Mouse (Mus musculus) heart, postnatal 36 days (tissue): ENCODE results near the gene Camkv. TPM values are rescaled to one million over a fixed set of nuclear protein-coding genes. Genes with fewer than 3 reads are reported as not detected.
A peak's percentile ranks its signal among the peaks of the same experiment; 100 is the strongest.

ENCODE experiments used
- DNase-seq, 2 experiments: peaks; one replicate each; pipeline ENCODE4 v3.0.0; 2021 to 2022
- intact Hi-C: fragments of 180-260 bp; cut with DNase I; formaldehyde crosslinking; loops from one replicate; pipeline ENCODE4 v1.15.1; 2025
- total RNA-seq, 2 experiments: library from RNA; stranded (reverse); gene quantifications; 2 replicates each; pipeline ENCODE4 v1.2.3; 2021

The Camkv gene
- total RNA-seq = not detected

DNA sequence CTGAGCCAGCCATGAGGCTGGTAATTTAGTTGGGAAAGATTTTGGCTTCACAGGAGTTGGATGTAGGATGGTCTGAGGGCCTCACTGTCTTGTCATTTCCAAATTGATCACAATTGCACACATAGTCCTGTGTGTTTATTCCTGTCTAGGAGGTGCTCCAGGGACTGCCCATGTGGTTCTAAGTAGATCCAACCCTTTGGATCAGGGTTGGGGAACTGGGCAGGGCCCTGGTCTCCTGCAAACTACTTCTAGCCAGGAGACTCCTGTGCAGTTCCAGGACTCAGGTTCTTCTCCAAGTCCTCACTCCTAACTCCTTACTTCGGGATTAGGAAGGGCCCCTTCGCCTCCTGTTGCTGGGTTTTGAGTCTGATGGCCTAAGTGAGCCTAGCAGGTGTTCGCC is at the start of gene Camkv:
Gene Camkv (plus strand): TSS at position 301 of the 400 bp plus-strand sequence.
- intact Hi-C loops = no loop called here
- DNase-seq = no peak

DNA sequence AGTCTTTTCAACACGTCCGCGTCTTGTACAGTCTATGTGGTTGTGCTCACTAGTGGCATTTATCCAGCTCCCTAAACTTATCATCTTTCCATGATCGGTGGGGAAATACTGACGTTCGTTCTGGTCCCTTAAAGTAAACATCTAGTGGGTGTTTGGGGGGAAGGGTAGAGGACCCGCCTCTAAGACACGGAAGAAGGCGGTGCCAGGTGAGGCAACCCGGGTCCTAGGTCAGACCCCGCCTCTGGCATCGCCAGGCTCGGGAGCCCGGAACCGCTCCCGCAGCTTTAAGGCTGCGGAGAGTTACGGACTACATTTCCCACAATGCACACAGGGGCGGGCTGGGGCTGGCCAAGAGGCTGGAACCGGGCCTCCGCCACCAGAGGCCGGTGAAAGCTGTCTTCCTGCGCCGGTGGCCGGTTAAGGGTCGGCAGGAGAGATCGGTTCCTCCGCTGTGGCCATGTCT is 47.6 kb upstream of the Camkv start, which contains the start of gene Mon1a:
Gene Mon1a (plus strand): TSS at position 348 of the 463 bp plus-strand sequence.
- peak; percentile 84 to 87 for DNase-seq
- intact Hi-C loops = loop anchor here (2.0 kb wide), 1 partner anchor 15 kb away; the partner anchor contains the start of gene Rbm6

- intact Hi-C loops = loop anchor here (2.0 kb wide), 1 partner anchor 16 kb away; the partner anchor contains the start of gene Rbm6
- peak in 1 of 2 experiments; percentile 24 for DNase-seq
These were observed 47.1 kb upstream of the Camkv start for GRCm38 (mm10) chr9:107888267-107888850.

GRCm38 (mm10) chr9:107890260-107890659 is 45.2 kb upstream of the Camkv start:
- DNase-seq = no peak
- intact Hi-C loops = no loop called here

DNA sequence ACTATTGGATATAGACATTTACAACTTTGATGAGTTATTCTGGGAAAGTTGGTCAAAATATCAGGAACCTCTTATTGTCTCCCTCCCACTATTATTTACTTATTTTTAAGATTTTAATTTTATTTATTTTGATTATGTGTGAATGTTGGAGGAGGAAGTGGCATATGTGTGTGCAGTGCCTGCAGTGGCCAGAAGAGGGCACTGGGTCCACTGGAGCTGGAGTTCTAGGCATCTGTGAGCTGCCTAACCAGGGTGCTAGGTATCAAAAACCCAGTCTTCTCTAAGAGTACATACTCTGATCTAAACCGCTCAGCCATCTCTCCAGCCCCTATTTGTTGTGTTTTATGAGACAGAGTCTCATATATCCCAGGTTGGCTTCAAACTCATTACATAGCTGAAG is 44.5 kb upstream of the Camkv start:
- intact Hi-C loops = no loop called here

DNA sequence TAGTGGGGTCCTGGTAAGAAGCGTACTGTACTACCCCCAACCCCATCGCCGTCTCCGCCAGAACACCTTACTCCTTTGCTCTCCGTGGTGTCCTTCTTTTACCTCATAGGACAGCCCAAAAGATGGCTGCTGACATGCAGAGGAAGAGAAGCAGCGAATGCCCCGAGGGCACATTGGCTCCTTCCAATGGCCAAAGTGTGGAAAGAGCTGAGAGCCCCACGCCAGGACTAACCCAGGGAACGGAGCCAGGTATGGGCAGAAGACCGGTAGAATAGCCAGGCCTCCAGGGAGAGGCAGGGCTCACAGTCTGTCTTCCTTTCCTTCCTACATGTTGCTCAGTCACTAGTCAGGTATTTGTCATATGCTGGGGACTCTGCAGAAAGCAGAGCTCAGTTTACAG is 36.9 kb upstream of the Camkv start:
- no peak for DNase-seq
- intact Hi-C loops = no loop called here

More for the DNA sequence above, 44.5 kb upstream of the Camkv start:
- no peak for DNase-seq

DNA sequence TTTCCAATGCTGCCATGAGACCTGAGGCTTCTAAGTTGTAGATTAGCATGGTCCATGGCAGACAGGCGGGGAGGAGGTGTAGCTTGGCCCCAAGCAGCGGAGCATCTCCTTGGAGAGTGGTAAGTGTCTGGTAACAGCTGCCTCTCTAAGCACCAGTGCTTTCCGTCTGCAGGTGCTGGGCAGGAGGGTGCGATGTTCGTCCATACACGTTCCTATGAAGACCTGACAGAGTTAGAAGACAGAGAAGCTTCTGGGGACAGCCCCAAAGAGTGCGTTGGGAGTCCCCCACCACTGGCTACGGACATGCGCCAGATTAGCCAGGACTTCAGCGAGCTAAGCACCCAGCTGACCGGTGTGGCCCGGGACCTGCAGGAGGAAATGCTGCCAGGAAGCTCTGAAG is 35.6 kb upstream of the Camkv start:
- intact Hi-C loops = no loop called here
- DNase-seq = no peak

DNA sequence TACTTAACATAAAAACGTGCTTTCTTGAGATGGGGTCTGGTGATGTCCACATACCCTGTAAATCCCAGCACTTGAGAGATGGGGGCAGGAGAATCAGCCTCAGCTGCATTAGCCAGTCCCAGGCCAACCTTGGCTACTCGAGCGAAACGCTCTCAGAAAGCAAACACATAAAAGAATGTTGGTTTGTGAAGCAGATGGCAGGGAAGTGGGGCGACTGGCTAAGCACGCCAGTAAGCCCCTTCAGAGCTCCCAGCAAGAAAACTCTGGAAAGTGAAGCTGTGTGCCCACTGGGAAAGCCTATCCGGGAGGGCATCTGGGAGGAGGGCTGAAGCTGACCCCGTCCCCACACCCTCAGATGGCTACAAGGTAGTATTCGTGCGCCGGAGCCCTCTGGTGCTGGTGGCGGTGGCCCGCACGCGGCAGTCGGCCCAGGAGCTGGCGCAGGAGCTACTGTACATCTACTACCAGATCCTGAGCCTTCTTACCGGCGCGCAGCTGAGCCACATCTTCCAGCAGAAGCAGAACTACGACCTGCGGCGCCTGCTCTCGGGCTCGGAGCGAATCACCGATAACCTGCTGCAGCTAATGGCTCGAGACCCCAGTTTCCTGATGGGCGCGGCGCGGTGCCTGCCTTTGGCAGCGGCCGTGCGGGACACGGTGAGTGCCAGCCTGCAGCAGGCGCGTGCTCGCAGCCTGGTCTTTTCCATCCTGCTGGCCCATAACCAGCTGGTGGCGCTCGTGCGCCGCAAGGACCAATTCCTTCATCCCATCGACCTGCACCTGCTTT is 34.4 kb upstream of the Camkv start:
- DNase-seq = peak in 1 of 2 experiments; percentile 28
- intact Hi-C loops = no loop called here

DNA sequence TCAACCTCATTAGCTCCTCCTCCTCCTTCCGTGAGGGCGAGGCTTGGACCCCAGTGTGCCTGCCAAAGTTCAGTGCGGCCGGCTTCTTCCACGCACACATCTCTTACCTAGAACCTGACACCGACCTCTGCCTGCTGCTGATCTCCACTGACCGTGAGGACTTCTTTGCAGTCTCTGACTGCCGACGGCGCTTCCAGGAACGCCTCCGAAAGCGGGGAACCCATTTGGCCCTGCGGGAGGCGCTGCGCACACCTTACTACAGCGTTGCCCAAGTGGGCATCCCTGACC is 33.9 kb upstream of the Camkv start:
- no peak for DNase-seq
- intact Hi-C loops = no loop called here

GRCm38 (mm10) chr9:107904726-107905125 is 30.7 kb upstream of the Camkv start:
- intact Hi-C loops = loop anchor here (1.0 kb wide), 3 partner anchors 59 to 163 kb away; partner anchors contain the start of gene Amigo3
- peak; percentile 88 to 94 for DNase-seq

- DNase-seq = peak; percentile 80 to 81
- intact Hi-C loops = no loop called here
These were observed 29.1 kb upstream of the Camkv start, which contains the start of gene Mst1r for GRCm38 (mm10) chr9:107906252-107906966. Gene Mst1r, plus strand, starts transcription at chr9:107906873.

- intact Hi-C loops = no loop called here
- DNase-seq = peak in 1 of 2 experiments; percentile 43
These were observed 28.3 kb upstream of the Camkv start for GRCm38 (mm10) chr9:107906967-107907800.

GRCm38 (mm10) chr9:107907801-107908120 is 27.7 kb upstream of the Camkv start:
- peak in 1 of 2 experiments; percentile 20 for DNase-seq
- intact Hi-C loops = no loop called here

DNA sequence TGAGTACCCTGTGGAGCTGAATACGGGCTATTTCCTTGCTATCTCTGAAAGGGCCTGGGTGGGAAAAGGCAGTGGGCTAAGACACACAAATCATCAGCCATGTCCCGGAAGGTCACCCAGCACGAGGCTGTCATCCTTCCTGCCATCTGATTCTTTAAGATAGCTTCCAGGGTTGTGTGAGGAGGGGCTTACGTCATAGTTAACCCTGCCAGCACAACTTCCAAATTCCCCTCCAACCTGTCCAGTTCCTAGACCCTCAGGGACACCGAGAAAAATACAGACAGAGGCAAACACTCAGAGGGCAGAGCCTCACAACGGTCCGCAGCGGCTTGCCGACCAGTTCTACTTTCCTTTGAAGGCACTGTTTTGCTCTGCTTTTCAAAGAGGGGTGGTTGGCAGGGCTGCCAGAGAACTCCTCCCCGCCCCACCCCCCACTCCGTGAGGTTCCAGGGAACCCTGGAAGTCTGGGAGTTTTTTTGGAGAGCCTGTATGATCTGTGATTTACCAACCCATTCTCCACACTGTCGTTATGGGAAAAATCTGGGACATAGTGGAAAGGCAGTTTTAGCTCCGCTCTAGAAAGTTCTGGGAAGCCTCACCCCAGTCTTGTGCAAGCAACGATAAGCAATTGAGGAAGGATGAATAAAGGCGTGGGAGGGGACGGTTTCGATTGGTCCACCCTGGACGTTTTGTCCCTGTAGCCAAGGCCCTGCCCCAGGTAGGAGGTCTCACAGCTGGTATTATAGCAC is 26.9 kb upstream of the Camkv start:
- intact Hi-C loops = no loop called here
- peak; percentile 41 to 51 for DNase-seq

- no peak for DNase-seq
- intact Hi-C loops = no loop called here
These were observed 25.3 kb upstream of the Camkv start for GRCm38 (mm10) chr9:107910025-107910769.

DNA sequence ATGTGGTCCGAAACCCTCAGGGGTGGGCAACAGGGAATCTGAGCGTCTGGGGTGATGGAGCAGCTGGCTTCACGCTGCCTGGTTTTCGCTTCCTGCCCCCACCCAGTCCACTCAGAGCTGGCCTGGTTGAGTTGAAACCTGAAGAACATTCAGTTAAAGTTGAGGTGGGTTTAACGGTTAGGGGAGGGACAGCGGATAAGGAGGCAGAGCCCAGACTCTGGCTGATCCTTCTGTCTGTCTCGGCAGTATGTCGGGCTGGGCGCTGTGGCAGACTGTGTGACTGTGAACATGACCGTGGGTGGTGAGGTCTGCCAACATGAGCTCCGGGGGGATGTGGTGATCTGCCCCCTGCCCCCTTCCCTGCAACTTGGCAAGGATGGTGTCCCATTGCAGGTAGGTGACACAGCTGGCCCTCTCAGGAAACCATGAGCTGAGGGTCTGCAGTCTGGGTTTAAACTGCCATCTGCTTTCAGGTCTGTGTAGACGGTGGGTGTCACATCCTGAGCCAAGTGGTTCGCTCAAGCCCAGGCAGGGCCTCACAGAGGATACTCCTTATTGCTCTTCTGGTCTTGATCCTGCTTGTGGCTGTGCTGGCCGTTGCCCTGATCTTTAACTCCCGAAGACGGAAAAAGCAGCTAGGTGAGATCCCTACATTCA is 20.6 kb upstream of the Camkv start:
- no peak for DNase-seq
- intact Hi-C loops = no loop called here

GRCm38 (mm10) chr9:107917895-107918608 is 17.4 kb upstream of the Camkv start:
- intact Hi-C loops = no loop called here
- DNase-seq = no peak

DNA sequence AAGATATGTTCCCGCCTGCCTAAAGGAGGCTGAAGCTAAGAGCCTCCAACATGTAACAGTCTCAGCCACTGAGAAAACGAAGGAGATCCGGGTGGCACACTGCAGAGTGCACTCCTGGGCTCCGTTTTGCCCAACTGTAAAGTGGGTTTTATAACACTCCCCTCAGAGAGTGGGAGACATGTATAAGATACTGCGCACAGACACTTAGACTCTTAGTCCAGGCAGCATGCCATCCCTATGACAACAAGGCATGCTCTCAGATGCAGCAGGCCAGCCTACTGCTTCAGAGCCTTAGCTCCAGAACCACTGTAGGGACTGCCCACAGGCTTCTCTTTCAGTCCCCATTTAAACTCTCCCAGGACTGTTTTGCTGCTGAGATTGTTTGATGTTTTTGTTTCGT is 16.6 kb upstream of the Camkv start:
- intact Hi-C loops = no loop called here
- DNase-seq = no peak
